Mouse (Mus musculus) lung, postnatal 0 days (tissue): ENCODE results near the gene Dusp13. TPM values are rescaled to one million over a fixed set of nuclear protein-coding genes. Genes with fewer than 3 reads are reported as not detected.

Experiments
- ATAC-seq: fragments of 200-750 bp; cut with Nextera tagmentation; 2 replicates; pipeline ENCODE4 v1.8.0; 2017; ENCODE audit warnings: moderate library complexity
- DNase-seq: peaks from one replicate; pipeline ENCODE4 v3.0.0-alpha.2; 2016; ENCODE audit warnings: low spot score
- H3K27ac ChIP-seq: fragments of 300-500 bp; sonication (generic); 2 replicates; pipeline ENCODE4 v1.5.1; 2014; ENCODE audit warnings: antibody characterized with exemption, mild to moderate bottlenecking, low read length, mixed read lengths
- H3K27me3 ChIP-seq: fragments of 300-500 bp; sonication (generic); replicated peaks from 2 replicates; pipeline ENCODE4 v1.6.1; 2014; ENCODE audit warnings: low read length, mixed read lengths; ENCODE audit not compliant: insufficient read depth
- H3K36me3 ChIP-seq: fragments of 300-500 bp; sonication (generic); 2 replicates; pipeline ENCODE4 v1.6.1; 2014; ENCODE audit warnings: low read length, mixed read lengths; ENCODE audit not compliant: insufficient read depth
- H3K4me1 ChIP-seq: fragments of 300-500 bp; sonication (generic); 2 replicates; pipeline ENCODE4 v1.6.1; 2014; ENCODE audit warnings: antibody characterized with exemption, low read depth, low read length, mixed read lengths; ENCODE audit not compliant: insufficient read depth
- H3K4me2 ChIP-seq: fragments of 300-500 bp; sonication (generic); replicated peaks from 2 replicates; pipeline ENCODE4 v1.6.1; 2014; ENCODE audit warnings: low read depth, mild to moderate bottlenecking, low read length, moderate library complexity, mixed read lengths
- H3K4me3 ChIP-seq: fragments of 300-500 bp; sonication (generic); 2 replicates; pipeline ENCODE4 v1.5.1; 2014; ENCODE audit warnings: low read depth, low read length
- H3K9ac ChIP-seq: fragments of 300-500 bp; sonication (generic); replicated peaks from 2 replicates; pipeline ENCODE4 v1.6.1; 2014; ENCODE audit warnings: low read depth, mild to moderate bottlenecking
- H3K9me3 ChIP-seq: fragments of 300-500 bp; sonication (generic); 2 replicates; pipeline ENCODE4 v1.6.1; 2016; ENCODE audit warnings: low read length, mixed read lengths
- CTCF ChIP-seq: IDR thresholded peaks from 2 replicates; pipeline ENCODE4 v1.5.1; 2016; ENCODE audit warnings: antibody characterized with exemption, mild to moderate bottlenecking
- EP300 ChIP-seq: IDR thresholded peaks from 2 replicates; pipeline ENCODE4 v1.6.1; 2016; ENCODE audit warnings: antibody characterized with exemption, mild to moderate bottlenecking, control low read depth
- WGBS: fragments of 180-500 bp; shearing (Covaris S2); extraction: QIAGEN DNeasy Blood & Tissue Kit; methylation state at CpG from one replicate; pipeline ENCODE4 v1.1.7; 2014; 5-methylcytosine and 5-hydroxymethylcytosine counted together
- polyA plus RNA-seq: library from polyadenylated mRNA; unstranded; fragments of >200 nt; fragmentation: Nextera tagmentation; extraction: Ambion mirVana; gene quantifications from 2 replicates; pipeline ENCODE4 v1.2.1, GENCODE M21; 2015

The Dusp13 gene
- 0.20 and 0.29 TPM in 2 replicates for polyA plus RNA-seq

GRCm38 (mm10) chr14:21750881-21751542, at the start of gene Dusp13:
Gene Dusp13 (minus strand): TSS chr14:21751181.
- Histone ChIP-seq H3K27me3 (0 out of 2 replicates have a peak, but pooled peaks cover 3% of the 10 kb centered on the region), H3K9me3 (no peaks in the 10 kb centered on the region), H3K4me2 (peak within 1 kb of the TSS; percentile 82), H3K9ac (peak within 1 kb of the TSS; percentile 82), H3K36me3 (no peaks in the 10 kb centered on the region), H3K4me1 (peaks cover 6% of the 10 kb centered on the region; the same call in 1 of the 2 replicates), H3K27ac (peak within 1 kb of the TSS; percentile 88), H3K4me3 (peak within 1 kb of the TSS; percentile 97)
- peak; percentile 87 for DNase-seq
- peak; percentile 72 for ATAC-seq
- under 1% methylated on average over 26 of the region's 26 CpGs for WGBS
- TF ChIP-seq CTCF, result no peak
- TF ChIP-seq EP300, result no peak

GRCm38 (mm10) chr14:21800641-21801040, 49.7 kb upstream of the Dusp13 start:
- no peak overlapping the region for H3K4me2 ChIP-seq
- 95% methylated on average over 4 of the region's 4 CpGs for WGBS
- H3K9ac ChIP-seq, result no peak overlapping the region
- ATAC-seq (no peak), DNase-seq (no peak)
- H3K27ac ChIP-seq, result no peak overlapping the region
- H3K4me3 ChIP-seq, result no peak overlapping the region
- no peaks in the 10 kb centered on the region for H3K4me1 ChIP-seq
- H3K9me3 ChIP-seq, result no peaks in the 10 kb centered on the region
- no peaks in the 10 kb centered on the region for H3K36me3 ChIP-seq
- TF ChIP-seq EP300 (no peak), CTCF (no peak)
- no peaks in the 10 kb centered on the region for H3K27me3 ChIP-seq

- TF ChIP-seq CTCF, result no peak
- TF ChIP-seq EP300, result no peak
- Histone ChIP-seq H3K4me3 (no peak overlapping the region), H3K4me1 (no peaks in the 10 kb centered on the region), H3K9me3 (no peaks in the 10 kb centered on the region), H3K9ac (no peak overlapping the region), H3K27ac (no peak overlapping the region), H3K4me2 (no peak overlapping the region), H3K27me3 (no peaks in the 10 kb centered on the region), H3K36me3 (0 out of 2 replicates have a peak, but pooled peaks cover 7% of the 10 kb centered on the region)
- no peak for DNase-seq
- 85% methylated on average over 6 of the region's 6 CpGs for WGBS
- no peak for ATAC-seq
These were observed 41.3 kb upstream of the Dusp13 start for GRCm38 (mm10) chr14:21792250-21792649.

- Histone ChIP-seq H3K4me1 (no peaks in the 10 kb centered on the region), H3K4me3 (no peak overlapping the region), H3K4me2 (no peak overlapping the region), H3K9ac (no peak overlapping the region), H3K36me3 (0 out of 2 replicates have a peak, but pooled peaks cover 7% of the 10 kb centered on the region), H3K27me3 (no peaks in the 10 kb centered on the region), H3K9me3 (no peaks in the 10 kb centered on the region), H3K27ac (no peak overlapping the region)
- WGBS, result 89% methylated on average over 4 of the region's 4 CpGs
- ATAC-seq (no peak), DNase-seq (no peak)
- TF ChIP-seq EP300 (no peak), CTCF (no peak)
These were observed 40.7 kb upstream of the Dusp13 start for GRCm38 (mm10) chr14:21791722-21792121.

- H3K9me3 ChIP-seq, result no peaks in the 10 kb centered on the region
- TF ChIP-seq CTCF, result no peak
- TF ChIP-seq EP300, result no peak
- WGBS, result 81% methylated on average over 9 of the region's 9 CpGs
- no peak overlapping the region for H3K4me3 ChIP-seq
- H3K4me2 ChIP-seq, result no peak overlapping the region
- H3K9ac ChIP-seq, result no peak overlapping the region
- no peaks in the 10 kb centered on the region for H3K27me3 ChIP-seq
- H3K36me3 ChIP-seq, result 0 out of 2 replicates have a peak, but pooled peaks cover 7% of the 10 kb centered on the region
- DNase-seq (no peak), ATAC-seq (no peak)
- H3K4me1 ChIP-seq, result no peaks in the 10 kb centered on the region
- no peak overlapping the region for H3K27ac ChIP-seq
These were observed 39.7 kb upstream of the Dusp13 start for GRCm38 (mm10) chr14:21790585-21791251.

- no peak for ATAC-seq
- 78% methylated on average over 5 of the region's 5 CpGs for WGBS
- TF ChIP-seq CTCF (no peak), EP300 (no peak)
These were observed 37.1 kb upstream of the Dusp13 start for GRCm38 (mm10) chr14:21788121-21788520.

More at GRCm38 (mm10) chr14:21788121-21788520, 37.1 kb upstream of the Dusp13 start:
- Histone ChIP-seq H3K4me3 (no peak overlapping the region), H3K27me3 (no peaks in the 10 kb centered on the region), H3K9me3 (no peaks in the 10 kb centered on the region), H3K4me2 (no peak overlapping the region), H3K4me1 (no peaks in the 10 kb centered on the region), H3K36me3 (0 out of 2 replicates have a peak, but pooled peaks cover 7% of the 10 kb centered on the region), H3K9ac (no peak overlapping the region), H3K27ac (no peak overlapping the region)
- DNase-seq, result no peak
